Comparison of ENCODE assay signal across 15 mouse cellular contexts in genomic region chr17:10473826-10474384, GRCm38 (mm10).
DNase-seq lines count a peak whose midpoint lies in the region; ATAC-seq and TF ChIP-seq lines count a peak whose summit lies in the region.
"Had no signal": no experiment of that assay in that cellular context is flagged by ENCODE, and none has a peak within 500 bp of the region (broad histone marks: within the 10 kb centered on the region; RNA-seq: fewer than 3 reads in every experiment).

No protein-coding gene starts in this region.

- peaks cover 35% of the 10 kb centered on the region for H3K4me1 ChIP-seq in hindbrain, embryonic 10.5 days (replicated peaks)
- H3K4me1 ChIP-seq in hindbrain, embryonic 14.5 days (replicated peaks; ENCODE audit: control insufficient read depth, insufficient read depth, low read length), result 0 out of 2 replicates have a peak, but pooled peaks cover 4% of the 10 kb centered on the region
- peaks cover 33% of the 10 kb centered on the region for H3K4me1 ChIP-seq in heart, embryonic 15.5 days (replicated peaks)
- no peaks in the 10 kb centered on the region for H3K4me1 ChIP-seq in thymus, adult 2 months (replicated peaks; ENCODE audit: control insufficient read depth, insufficient read depth, low read length)

- no peak for ATAC-seq in hindbrain, embryonic 14.5 days (ENCODE audit: low FRiP score)
- ATAC-seq in heart, embryonic 15.5 days (replicated peaks; ENCODE audit: insufficient number of reproducible peaks, insufficient read depth, low FRiP score, low read depth), result peak; percentile 92
- ATAC-seq: forebrain, embryonic 16.5 days; midbrain, embryonic 13.5 days had no signal

- intact Hi-C loops in left cerebral cortex, postnatal 14 days (cut with DNase I), result no loop called here

- no peak for DNase-seq in hindbrain, embryonic 10.5 days (ENCODE audit: low spot score)
- DNase-seq in hindbrain, embryonic 14.5 days (ENCODE audit: low spot score), result no peak
- DNase-seq in heart, adult 8-10 months (ENCODE audit: low spot score), result peak; percentile 68
- no peak for DNase-seq in left cerebral cortex, postnatal 14 days (ENCODE audit: low spot score in 2 of 2)
- DNase-seq in thymus, adult 2 months, result no peak
- DNase-seq: cerebellum, adult 2 months; thymus, postnatal 4 days had no signal

- H3K79me2 ChIP-seq in myocyte (ENCODE audit: control insufficient read depth, insufficient read depth), result no peaks in the 10 kb centered on the region

- H3K9ac ChIP-seq in hindbrain, embryonic 14.5 days, result no peak overlapping the region
- no peak overlapping the region for H3K9ac ChIP-seq in heart, embryonic 15.5 days
- H3K9ac ChIP-seq: embryonic facial prominence, embryonic 12.5 days; limb, embryonic 12.5 days; liver, embryonic 14.5 days; midbrain, embryonic 13.5 days had no signal

- no peak overlapping the region for H3K4me3 ChIP-seq in hindbrain, embryonic 10.5 days
- no peak overlapping the region for H3K4me3 ChIP-seq in hindbrain, embryonic 14.5 days (replicated peaks; ENCODE audit: low read length)
- H3K4me3 ChIP-seq in heart, embryonic 15.5 days, result no peak overlapping the region
- H3K4me3 ChIP-seq in myocyte, result no peak overlapping the region
- H3K4me3 ChIP-seq in thymus, adult 2 months (ENCODE audit: control insufficient read depth, insufficient read depth, low read length), result no peak overlapping the region
- H3K4me3 ChIP-seq: embryonic facial prominence, embryonic 12.5 days; left cerebral cortex, adult 2 months; limb, embryonic 12.5 days; midbrain, embryonic 13.5 days had no signal

- WGBS in hindbrain, embryonic 10.5 days, result 67% methylated on average over 7 of the region's 7 CpGs
- WGBS in hindbrain, embryonic 14.5 days, result 54% methylated on average over 7 of the region's 7 CpGs
- WGBS in heart, embryonic 15.5 days, result 10% methylated on average over 7 of the region's 7 CpGs
- WGBS in thymus, adult 2 months, result 73% methylated on average over 7 of the region's 7 CpGs

- H3K9me3 ChIP-seq in hindbrain, embryonic 10.5 days, result no peaks in the 10 kb centered on the region
- no peaks in the 10 kb centered on the region for H3K9me3 ChIP-seq in hindbrain, embryonic 14.5 days (ENCODE audit: control insufficient read depth, low read length)
- no peaks in the 10 kb centered on the region for H3K9me3 ChIP-seq in heart, embryonic 15.5 days (replicated peaks)
- H3K9me3 ChIP-seq: embryonic facial prominence, embryonic 12.5 days; limb, embryonic 12.5 days; midbrain, embryonic 13.5 days had no signal

- no peak overlapping the region for H3K4me2 ChIP-seq in hindbrain, embryonic 14.5 days (replicated peaks)
- peak overlapping the region; percentile 29 for H3K4me2 ChIP-seq in heart, embryonic 15.5 days
- peak overlapping the region; percentile 48 for H3K4me2 ChIP-seq in myocyte (ENCODE audit: low read depth)
- H3K4me2 ChIP-seq: embryonic facial prominence, embryonic 12.5 days; limb, embryonic 12.5 days; midbrain, embryonic 13.5 days had no signal

- TF ChIP-seq POLR2A in myocyte (IDR thresholded peaks at IDR 0.05; ENCODE audit: insufficient read length, low read depth), result no peak
- no peak for TF ChIP-seq POLR2A in thymus, adult 2 months (IDR thresholded peaks at IDR 0.05; ENCODE audit: control insufficient read depth, extremely low read depth, insufficient read depth, low read length, poor library complexity)

- H3K27me3 ChIP-seq in hindbrain, embryonic 10.5 days (ENCODE audit: insufficient read depth, poor library complexity, severe bottlenecking), result no peaks in the 10 kb centered on the region
- no peaks in the 10 kb centered on the region for H3K27me3 ChIP-seq in hindbrain, embryonic 14.5 days (ENCODE audit: control insufficient read depth, insufficient read depth, low read length)
- no peaks in the 10 kb centered on the region for H3K27me3 ChIP-seq in heart, embryonic 15.5 days
- no peaks in the 10 kb centered on the region for H3K27me3 ChIP-seq in myocyte (ENCODE audit: control insufficient read depth, insufficient read depth, insufficient read length)
- H3K27me3 ChIP-seq in thymus, adult 2 months (ENCODE audit: control insufficient read depth, insufficient read depth, low read length), result no peaks in the 10 kb centered on the region
- H3K27me3 ChIP-seq: embryonic facial prominence, embryonic 12.5 days; limb, embryonic 12.5 days; midbrain, embryonic 13.5 days had no signal

- H3K36me3 ChIP-seq in hindbrain, embryonic 10.5 days, result no peaks in the 10 kb centered on the region
- H3K36me3 ChIP-seq in hindbrain, embryonic 14.5 days (replicated peaks; ENCODE audit: control insufficient read depth, insufficient read depth), result no peaks in the 10 kb centered on the region
- no peaks in the 10 kb centered on the region for H3K36me3 ChIP-seq in heart, embryonic 15.5 days
- no peaks in the 10 kb centered on the region for H3K36me3 ChIP-seq in myocyte (ENCODE audit: control insufficient read depth, insufficient read depth)
- H3K36me3 ChIP-seq in thymus, adult 2 months (ENCODE audit: control insufficient read depth, insufficient read depth, low read length), result no peaks in the 10 kb centered on the region
- H3K36me3 ChIP-seq: embryonic facial prominence, embryonic 12.5 days; limb, embryonic 12.5 days; midbrain, embryonic 13.5 days had no signal

- TF ChIP-seq CTCF in thymus, adult 2 months (IDR thresholded peaks at IDR 0.05; ENCODE audit: borderline replicate concordance, control insufficient read depth, extremely low read depth, insufficient read depth, low read length, poor library complexity), result no peak

- no peak overlapping the region for H3ac ChIP-seq in myocyte (ENCODE audit: control insufficient read depth, insufficient read length)

- peak overlapping the region; percentile 53; the same call in 1 of the 2 replicates for H3K27ac ChIP-seq in hindbrain, embryonic 10.5 days
- no peak overlapping the region for H3K27ac ChIP-seq in hindbrain, embryonic 14.5 days
- peak overlapping the region; percentile 92 for H3K27ac ChIP-seq in heart, embryonic 15.5 days
- no peak overlapping the region for H3K27ac ChIP-seq in thymus, adult 2 months (ENCODE audit: control insufficient read depth, insufficient read depth, low read length)
- H3K27ac ChIP-seq: embryonic facial prominence, embryonic 12.5 days; left cerebral cortex, adult 2 months; limb, embryonic 12.5 days; liver, embryonic 14.5 days; midbrain, embryonic 13.5 days had no signal

TF ChIP-seq in myocyte, 11 proteins besides CTCF, POLR2A, EP300 and RAD21:
- TF ChIP-seq CEBPB (IDR thresholded peaks at IDR 0.05; ENCODE audit: insufficient read depth, poor library complexity, severe bottlenecking) (no peak), E2F4 (IDR thresholded peaks at IDR 0.05; ENCODE audit: insufficient read depth) (no peak), MYOG (IDR thresholded peaks at IDR 0.05; ENCODE audit: control insufficient read depth in 1 of 3, insufficient read depth in 1 of 3, insufficient read length in 2 of 3, low read depth in 2 of 3) (peak in 2 of 3 experiments; percentile 68 to 82), MYOD1 (IDR thresholded peaks at IDR 0.05; ENCODE audit: control insufficient read depth in 1 of 3, insufficient read length in 2 of 3, low read depth in 2 of 3) (peak in 2 of 3 experiments; percentile 44 to 78), TCF12 (IDR thresholded peaks at IDR 0.05; ENCODE audit: insufficient read depth, poor library complexity, severe bottlenecking) (no peak), MAX (IDR thresholded peaks at IDR 0.05; ENCODE audit: low read depth) (no peak), REST (IDR thresholded peaks at IDR 0.05; ENCODE audit: insufficient read depth, insufficient read length) (no peak), USF1 (IDR thresholded peaks at IDR 0.05; ENCODE audit: low read depth) (no peak), POLR2AphosphoS2 (IDR thresholded peaks at IDR 0.05; ENCODE audit: insufficient read length, low read depth) (no peak), TCF3 (IDR thresholded peaks at IDR 0.05; ENCODE audit: insufficient read length, low read depth) (no peak), SRF (IDR thresholded peaks at IDR 0.05; ENCODE audit: control insufficient read depth, insufficient read length, low read depth) (no peak)

Comparison
In these comparisons a context has a peak if more than half of its experiments do, and no peak if none do; other contexts are left out.
1. H3K27ac ChIP-seq: peak in hindbrain, embryonic 10.5 days (single experiment) and heart, embryonic 15.5 days (single experiment); none in hindbrain, embryonic 14.5 days (single experiment) and thymus, adult 2 months (single experiment).